9 mouse cellular contexts compared by ENCODE assay signal in genomic region chr7:110116731-110117291, GRCm38 (mm10). TPM values are rescaled to one million over a fixed set of nuclear protein-coding genes. Genes with fewer than 3 reads are reported as not detected.
DNase-seq lines count a peak whose midpoint lies in the region; ATAC-seq and TF ChIP-seq lines count a peak whose summit lies in the region.
"Had no signal": no experiment of that assay in that cellular context is flagged by ENCODE, and none has a peak within 500 bp of the region (broad histone marks: within the 10 kb centered on the region; RNA-seq: fewer than 3 reads in every experiment).

No protein-coding gene starts in this region.

- peak overlapping the region; percentile 88 for H3K27ac ChIP-seq in heart, postnatal 0 days (ENCODE audit: low read depth)
- H3K27ac ChIP-seq in midbrain, embryonic 10.5 days (replicated peaks) = no peak overlapping the region
- H3K27ac ChIP-seq: neural tube, embryonic 13.5 days had no signal

- H3K4me2 ChIP-seq in heart, postnatal 0 days (ENCODE audit: low read depth, low read length) = no peak overlapping the region
- H3K4me2 ChIP-seq: neural tube, embryonic 13.5 days had no signal

- TF ChIP-seq CTCF in heart, postnatal 0 days (IDR thresholded peaks at IDR 0.05; ENCODE audit: low read depth) = no peak

- H3K9me3 ChIP-seq in heart, postnatal 0 days (replicated peaks; ENCODE audit: control insufficient read depth, low read length) = no peaks in the 10 kb centered on the region
- no peaks in the 10 kb centered on the region for H3K9me3 ChIP-seq in midbrain, embryonic 10.5 days (replicated peaks)
- H3K9me3 ChIP-seq: neural tube, embryonic 13.5 days had no signal

- TF ChIP-seq EP300 in heart, postnatal 0 days (IDR thresholded peaks at IDR 0.05; ENCODE audit: low read depth) = no peak

- no peak overlapping the region for H3K4me3 ChIP-seq in heart, postnatal 0 days (ENCODE audit: low read depth, low read length)
- H3K4me3 ChIP-seq in midbrain, embryonic 10.5 days = no peak overlapping the region
- H3K4me3 ChIP-seq: neural tube, embryonic 13.5 days had no signal

- H3K27me3 ChIP-seq in heart, postnatal 0 days (ENCODE audit: control insufficient read depth, insufficient read depth, low read length) = no peaks in the 10 kb centered on the region
- H3K27me3 ChIP-seq in midbrain, embryonic 10.5 days (ENCODE audit: low read depth, poor library complexity, severe bottlenecking) = no peaks in the 10 kb centered on the region
- H3K27me3 ChIP-seq: neural tube, embryonic 13.5 days had no signal

- peak; percentile 19; the same call in 1 of the 2 replicates for ATAC-seq in heart, postnatal 0 days (ENCODE audit: insufficient read depth, low read depth)

- peak; percentile 21 for DNase-seq in layer of hippocampus, adult 11-12 months (ENCODE audit: low spot score)
- DNase-seq in layer of hippocampus, postnatal 25 days (ENCODE audit: extremely low spot score in 1 of 2, low spot score in 1 of 2) = no peak
- DNase-seq in ZHBTc4 (ENCODE audit: low read depth, low spot score) = peak; percentile 91
- peak; percentile 84 for DNase-seq in heart, postnatal 0 days (ENCODE audit: low spot score)
- peak; percentile 17 to 38 for DNase-seq in lung, postnatal 4 days
- DNase-seq in spleen, adult 18-20 months = no peak
- DNase-seq in midbrain, embryonic 10.5 days (ENCODE audit: low spot score) = no peak
- no peak for DNase-seq in right cerebral cortex, postnatal 4 days

- H3K36me3 ChIP-seq in heart, postnatal 0 days (replicated peaks; ENCODE audit: control insufficient read depth, insufficient read depth, low read length) = no peaks in the 10 kb centered on the region
- H3K36me3 ChIP-seq in midbrain, embryonic 10.5 days = no peaks in the 10 kb centered on the region
- H3K36me3 ChIP-seq: neural tube, embryonic 13.5 days had no signal

- H3K4me1 ChIP-seq in heart, postnatal 0 days (ENCODE audit: control insufficient read depth, insufficient read depth) = peaks cover 18% of the 10 kb centered on the region
- peaks cover 11% of the 10 kb centered on the region for H3K4me1 ChIP-seq in midbrain, embryonic 10.5 days

- WGBS in heart, postnatal 0 days = 24% methylated on average over 1 of the region's 1 CpGs
- WGBS in midbrain, embryonic 10.5 days = 49% methylated on average over 1 of the region's 1 CpGs

- no peak overlapping the region for H3K9ac ChIP-seq in heart, postnatal 0 days (replicated peaks; ENCODE audit: low read depth, low read length)
- H3K9ac ChIP-seq: neural tube, embryonic 13.5 days had no signal

RNA-seq across cellular contexts. Expression of gene Wee1, which starts 5.0 kb away (rescaled TPM):
- 10 to 100 TPM; 17.0 to 20.8 TPM for total RNA-seq in layer of hippocampus, postnatal 25 days (2021)
- 21.4 and 27.9 TPM in 2 replicates for total RNA-seq in heart, postnatal 0 days (2014; rRNA removed; ENCODE audit: low replicate concordance)
- 17.2 and 20.3 TPM in 2 replicates for polyA plus RNA-seq in heart, postnatal 0 days (2015; fragmentation: Nextera tagmentation; extraction: Ambion mirVana)
- 28.7 and 28.9 TPM in 2 replicates for polyA plus RNA-seq in midbrain, embryonic 10.5 days (2016; fragmentation: Nextera tagmentation; extraction: Ambion mirVana)

RNA-seq across cellular contexts. Expression of gene Zfp143, which starts 55.8 kb away (rescaled TPM):
- 10 to 100 TPM; 11.1 to 12.0 TPM for total RNA-seq in layer of hippocampus, postnatal 25 days (2021)
- 5.4 and 21.0 TPM in 2 replicates for total RNA-seq in heart, postnatal 0 days (2014; rRNA removed; ENCODE audit: low replicate concordance)
- polyA plus RNA-seq in heart, postnatal 0 days (2015; fragmentation: Nextera tagmentation; extraction: Ambion mirVana) = 8.5 and 9.6 TPM in 2 replicates
- polyA plus RNA-seq in midbrain, embryonic 10.5 days (2016; fragmentation: Nextera tagmentation; extraction: Ambion mirVana) = 26.9 and 31.0 TPM in 2 replicates

Comparison
In these comparisons a context has a peak if more than half of its experiments do, and no peak if none do; other contexts are left out.
1. DNase-seq: peak in layer of hippocampus, adult 11-12 months (single experiment), ZHBTc4 (single experiment), heart, postnatal 0 days (single experiment) and lung, postnatal 4 days (2 of 2); none in layer of hippocampus, postnatal 25 days (0 of 2), spleen, adult 18-20 months (0 of 2), midbrain, embryonic 10.5 days (single experiment) and right cerebral cortex, postnatal 4 days (single experiment).